Mouse (Mus musculus): ENCODE measurements around the gene Ndufa4l2. TPM values are rescaled to one million over a fixed set of nuclear protein-coding genes. Genes with fewer than 3 reads are reported as not detected.

Gene Ndufa4l2
- polyA plus RNA-seq, 1 experiment from 2014 or later = 57.8 TPM

GRCm38 (mm10) chr10:127509051-127509836 lies 5.5 kb upstream of the Ndufa4l2 start:
- H3K27ac ChIP-seq = no peak overlapping the region
- H3K4me3 ChIP-seq (replicated peaks; ENCODE audit: low read depth, low read length) = peak overlapping the region; percentile 26
- no peak overlapping the region for H3K9ac ChIP-seq (ENCODE audit: low read depth, low read length)
- H3K4me2 ChIP-seq (ENCODE audit: low read length) = peak overlapping the region; percentile 63
- DNase-seq (ENCODE audit: low spot score) (peak; percentile 94), ATAC-seq (replicated peaks; ENCODE audit: low FRiP score, low read depth) (peak; percentile 51)
- no peaks in the 10 kb centered on the region for H3K36me3 ChIP-seq (ENCODE audit: insufficient read depth, low read length)
- no peaks in the 10 kb centered on the region for H3K9me3 ChIP-seq (replicated peaks; ENCODE audit: low read length)
- peak; percentile 92 for TF ChIP-seq CTCF (IDR thresholded peaks at IDR 0.05; ENCODE audit: low read depth)
- peaks cover 26% of the 10 kb centered on the region; the same call in 1 of the 2 replicates for H3K4me1 ChIP-seq (replicated peaks; ENCODE audit: insufficient read depth, low read length)
- peaks cover 43% of the 10 kb centered on the region for H3K27me3 ChIP-seq (ENCODE audit: insufficient read depth, low read length)
- under 1% methylated on average over 35 of the region's 35 CpGs for WGBS

GRCm38 (mm10) chr10:127509837-127510701 lies 4.7 kb upstream of the Ndufa4l2 start:
- WGBS = 16% methylated on average over 17 of the region's 17 CpGs
- H3K4me1 ChIP-seq (replicated peaks; ENCODE audit: insufficient read depth, low read length) = peaks cover 26% of the 10 kb centered on the region; the same call in 1 of the 2 replicates
- no peaks in the 10 kb centered on the region for H3K9me3 ChIP-seq (replicated peaks; ENCODE audit: low read length)
- peaks cover 49% of the 10 kb centered on the region for H3K27me3 ChIP-seq (ENCODE audit: insufficient read depth, low read length)
- H3K4me2 ChIP-seq (ENCODE audit: low read length) = peak overlapping the region; percentile 63
- DNase-seq (ENCODE audit: low spot score) = no peak
- no peak overlapping the region for H3K9ac ChIP-seq (ENCODE audit: low read depth, low read length)
- H3K36me3 ChIP-seq (ENCODE audit: insufficient read depth, low read length) = no peaks in the 10 kb centered on the region
- no peak for TF ChIP-seq CTCF (IDR thresholded peaks at IDR 0.05; ENCODE audit: low read depth)
- H3K27ac ChIP-seq = no peak overlapping the region
- no peak overlapping the region; the same call in 1 of the 2 replicates for H3K4me3 ChIP-seq (replicated peaks; ENCODE audit: low read depth, low read length)
- ATAC-seq (replicated peaks; ENCODE audit: low FRiP score, low read depth) = no peak

GRCm38 (mm10) chr10:127510895-127511617 lies 3.7 kb upstream of the Ndufa4l2 start:
- 0 out of 2 replicates have a peak overlapping the region, but pooled peaks have one; percentile 44 for H3K4me3 ChIP-seq (replicated peaks; ENCODE audit: low read depth, low read length)
- DNase-seq (ENCODE audit: low spot score) = no peak

GRCm38 (mm10) chr10:127511634-127512306 lies 3.0 kb upstream of the Ndufa4l2 start:
- under 1% methylated on average over 44 of the region's 46 CpGs for WGBS
- no peak for ATAC-seq (replicated peaks; ENCODE audit: low FRiP score, low read depth)
- H3K4me2 ChIP-seq (ENCODE audit: low read length) = peak overlapping the region; percentile 83
- H3K4me1 ChIP-seq (replicated peaks; ENCODE audit: insufficient read depth, low read length) = peaks cover 36% of the 10 kb centered on the region
- 0 out of 2 replicates have a peak, but pooled peaks have one; percentile 32 for TF ChIP-seq CTCF (IDR thresholded peaks at IDR 0.05; ENCODE audit: low read depth)
- no peaks in the 10 kb centered on the region for H3K9me3 ChIP-seq (replicated peaks; ENCODE audit: low read length)
- no peak overlapping the region for H3K27ac ChIP-seq
- H3K36me3 ChIP-seq (ENCODE audit: insufficient read depth, low read length) = no peaks in the 10 kb centered on the region
- no peak for DNase-seq (ENCODE audit: low spot score)
- H3K9ac ChIP-seq (ENCODE audit: low read depth, low read length) = peak overlapping the region; percentile 39; the same call in 1 of the 2 replicates
- H3K27me3 ChIP-seq (ENCODE audit: insufficient read depth, low read length) = peaks cover 49% of the 10 kb centered on the region
- H3K4me3 ChIP-seq (replicated peaks; ENCODE audit: low read depth, low read length) = peak overlapping the region; percentile 44

More at GRCm38 (mm10) chr10:127510895-127511617, 3.7 kb upstream of the Ndufa4l2 start:
- WGBS = 12% methylated on average over 11 of the region's 11 CpGs
- H3K4me2 ChIP-seq (ENCODE audit: low read length) = peak overlapping the region; percentile 83; the same call in 1 of the 2 replicates
- H3K27ac ChIP-seq = no peak overlapping the region
- no peak for TF ChIP-seq CTCF (IDR thresholded peaks at IDR 0.05; ENCODE audit: low read depth)
- peaks cover 49% of the 10 kb centered on the region for H3K27me3 ChIP-seq (ENCODE audit: insufficient read depth, low read length)
- H3K9me3 ChIP-seq (replicated peaks; ENCODE audit: low read length) = no peaks in the 10 kb centered on the region
- H3K9ac ChIP-seq (ENCODE audit: low read depth, low read length) = no peak overlapping the region
- ATAC-seq (replicated peaks; ENCODE audit: low FRiP score, low read depth) = no peak
- peaks cover 29% of the 10 kb centered on the region; the same call in 1 of the 2 replicates for H3K4me1 ChIP-seq (replicated peaks; ENCODE audit: insufficient read depth, low read length)
- H3K36me3 ChIP-seq (ENCODE audit: insufficient read depth, low read length) = no peaks in the 10 kb centered on the region

- WGBS = 4% methylated on average over 7 of the region's 7 CpGs
- Histone ChIP-seq H3K36me3 (ENCODE audit: insufficient read depth, low read length) (no peaks in the 10 kb centered on the region), H3K4me1 (replicated peaks; ENCODE audit: insufficient read depth, low read length) (peaks cover 41% of the 10 kb centered on the region), H3K9ac (ENCODE audit: low read depth, low read length) (no peak overlapping the region), H3K9me3 (replicated peaks; ENCODE audit: low read length) (no peaks in the 10 kb centered on the region), H3K27me3 (ENCODE audit: insufficient read depth, low read length) (peaks cover 49% of the 10 kb centered on the region), H3K27ac (no peak overlapping the region), H3K4me3 (replicated peaks; ENCODE audit: low read depth, low read length) (peak overlapping the region; percentile 44), H3K4me2 (ENCODE audit: low read length) (peak overlapping the region; percentile 83)
- DNase-seq (ENCODE audit: low spot score) (no peak), ATAC-seq (replicated peaks; ENCODE audit: low FRiP score, low read depth) (no peak)
- TF ChIP-seq CTCF (IDR thresholded peaks at IDR 0.05; ENCODE audit: low read depth) = no peak; the same call in 1 of the 2 replicates
Measured at GRCm38 (mm10) chr10:127512307-127512666, 2.5 kb upstream of the Ndufa4l2 start.

All from kidney, postnatal 0 days (tissue).